Mouse (Mus musculus): Measurements from ENCODE around the gene Cryzl1. TPM values are rescaled to one million over a fixed set of nuclear protein-coding genes. Genes with fewer than 3 reads are reported as not detected.

Gene Cryzl1
- polyA plus RNA-seq, 1 experiment from 2014 or later: 70.7 TPM

GRCm38 (mm10) chr16:91762476-91762875 is 33.7 kb upstream of the Cryzl1 start:
- H3K4me3 ChIP-seq: no peak overlapping the region
- H3K9me3 ChIP-seq: no peaks in the 10 kb centered on the region
- no peak for ATAC-seq (ENCODE audit: insufficient number of reproducible peaks, insufficient read depth, low FRiP score, low TSS enrichment, low read depth)
- H3K4me1 ChIP-seq: peaks cover 45% of the 10 kb centered on the region
- H3K27me3 ChIP-seq: no peaks in the 10 kb centered on the region
- WGBS: 32% methylated on average over 7 of the region's 7 CpGs
- no peak overlapping the region for H3K4me2 ChIP-seq
- no peak overlapping the region for H3K27ac ChIP-seq
- H3K36me3 ChIP-seq: 0 out of 2 replicates have a peak, but pooled peaks cover 2% of the 10 kb centered on the region
- no peak overlapping the region for H3K9ac ChIP-seq

- H3K9ac ChIP-seq: no peak overlapping the region
- 71% methylated on average over 3 of the region's 3 CpGs for WGBS
- no peak overlapping the region for H3K4me3 ChIP-seq
- H3K27me3 ChIP-seq: no peaks in the 10 kb centered on the region
- ATAC-seq (ENCODE audit: insufficient number of reproducible peaks, insufficient read depth, low FRiP score, low TSS enrichment, low read depth): no peak
- H3K27ac ChIP-seq: no peak overlapping the region
- no peak overlapping the region for H3K4me2 ChIP-seq
- H3K4me1 ChIP-seq: peaks cover 45% of the 10 kb centered on the region
- H3K9me3 ChIP-seq: no peaks in the 10 kb centered on the region
- H3K36me3 ChIP-seq: 0 out of 2 replicates have a peak, but pooled peaks cover 2% of the 10 kb centered on the region
Observed at GRCm38 (mm10) chr16:91761761-91762160, 33.0 kb upstream of the Cryzl1 start.

- no peaks in the 10 kb centered on the region for H3K27me3 ChIP-seq
- no peaks in the 10 kb centered on the region for H3K9me3 ChIP-seq
- H3K9ac ChIP-seq: no peak overlapping the region
- H3K4me3 ChIP-seq: no peak overlapping the region
- ATAC-seq (ENCODE audit: insufficient number of reproducible peaks, insufficient read depth, low FRiP score, low TSS enrichment, low read depth): no peak
- 83% methylated on average over 9 of the region's 9 CpGs for WGBS
- no peak overlapping the region for H3K4me2 ChIP-seq
- H3K36me3 ChIP-seq: 0 out of 2 replicates have a peak, but pooled peaks cover 2% of the 10 kb centered on the region
- peaks cover 45% of the 10 kb centered on the region for H3K4me1 ChIP-seq
- H3K27ac ChIP-seq: no peak overlapping the region
Observed at GRCm38 (mm10) chr16:91761202-91761601, 32.4 kb upstream of the Cryzl1 start.

DNA sequence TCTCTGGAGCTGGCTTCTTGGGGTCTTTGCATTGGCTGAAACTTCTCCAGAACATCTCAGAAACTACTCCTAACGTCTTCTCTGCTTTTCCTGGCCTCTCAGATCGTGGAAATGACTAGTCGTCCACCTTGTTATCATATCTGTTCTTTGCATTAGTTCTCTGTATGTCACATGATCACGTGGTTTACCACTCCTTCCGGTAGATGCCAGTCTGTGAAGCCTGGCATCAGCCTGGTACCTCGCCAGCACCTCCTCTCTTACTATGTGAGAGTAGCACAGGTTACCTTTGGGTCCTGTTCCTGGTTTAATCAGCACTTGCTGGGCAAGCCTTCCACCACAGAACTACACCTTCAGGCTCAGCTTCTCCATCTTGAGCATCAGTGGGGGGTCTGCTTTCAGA is 26.2 kb upstream of the Cryzl1 start:
- no peak for ATAC-seq (ENCODE audit: insufficient number of reproducible peaks, insufficient read depth, low FRiP score, low TSS enrichment, low read depth)
- WGBS: 85% methylated on average over 6 of the region's 6 CpGs
- Histone ChIP-seq H3K36me3 (no peaks in the 10 kb centered on the region), H3K4me3 (no peak overlapping the region), H3K27me3 (no peaks in the 10 kb centered on the region), H3K9me3 (no peaks in the 10 kb centered on the region), H3K27ac (no peak overlapping the region), H3K4me2 (no peak overlapping the region), H3K4me1 (peaks cover 37% of the 10 kb centered on the region), H3K9ac (no peak overlapping the region)

DNA sequence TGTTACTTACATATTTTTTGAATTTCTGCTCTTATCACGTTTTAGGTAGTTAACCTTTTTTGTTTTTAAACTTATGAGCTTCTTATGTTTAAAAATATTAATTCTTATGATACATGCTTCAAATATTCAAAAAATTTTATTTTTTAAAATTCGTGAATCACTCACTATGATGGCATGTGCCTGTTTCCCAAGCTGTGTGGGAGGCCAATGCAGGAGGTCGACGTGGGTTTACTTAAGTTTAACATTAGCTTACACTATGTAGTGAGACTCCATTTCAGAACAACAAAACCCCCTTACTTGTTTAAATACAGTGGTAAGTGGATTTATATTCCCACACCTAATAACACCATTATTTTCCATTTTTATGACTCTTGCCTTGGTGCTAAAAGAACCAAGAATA is 24.8 kb upstream of the Cryzl1 start:
- no peak overlapping the region for H3K4me3 ChIP-seq
- no peaks in the 10 kb centered on the region for H3K9me3 ChIP-seq
- no peaks in the 10 kb centered on the region for H3K36me3 ChIP-seq
- no peak overlapping the region for H3K9ac ChIP-seq
- WGBS: 78% methylated on average over 4 of the region's 4 CpGs
- no peak overlapping the region for H3K4me2 ChIP-seq
- H3K27ac ChIP-seq: no peak overlapping the region
- no peaks in the 10 kb centered on the region for H3K27me3 ChIP-seq
- peaks cover 37% of the 10 kb centered on the region for H3K4me1 ChIP-seq
- no peak for ATAC-seq (ENCODE audit: insufficient number of reproducible peaks, insufficient read depth, low FRiP score, low TSS enrichment, low read depth)

DNA sequence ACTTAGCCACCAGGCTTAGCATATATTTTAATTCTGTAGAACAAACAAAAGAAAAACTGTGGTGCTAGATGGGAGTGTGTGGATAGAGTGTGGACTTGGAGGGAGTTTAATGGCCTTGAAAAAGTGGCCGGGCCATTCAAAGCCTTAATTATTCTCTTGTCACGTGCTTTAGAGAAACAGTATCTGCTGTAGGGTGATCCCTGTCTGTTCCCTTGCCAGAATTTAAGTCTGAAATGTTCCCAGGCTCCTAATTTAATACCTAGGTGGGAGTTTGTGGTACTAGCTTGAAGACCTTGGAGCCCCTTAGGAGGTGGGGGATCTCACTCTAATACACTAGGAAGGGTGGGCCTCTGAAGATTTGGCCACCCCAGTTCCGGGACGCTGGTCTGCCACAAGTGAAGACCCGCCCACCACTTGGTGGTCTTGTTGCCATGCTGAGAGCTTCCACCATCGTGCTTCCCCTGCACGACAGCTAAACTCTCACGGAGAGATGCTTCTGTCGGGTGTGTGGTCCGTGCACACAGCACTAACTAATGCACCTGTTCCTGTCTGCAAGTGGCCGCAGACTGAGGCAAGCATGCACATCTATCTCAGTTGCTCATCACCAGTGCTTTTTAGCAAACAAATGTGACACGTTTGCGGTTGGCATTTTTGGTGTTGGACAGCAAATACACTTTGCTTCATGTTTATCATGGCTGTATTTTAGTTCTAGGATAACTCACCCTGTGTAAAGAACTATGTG is 23.0 kb upstream of the Cryzl1 start:
- H3K27ac ChIP-seq: no peak overlapping the region
- H3K4me2 ChIP-seq: no peak overlapping the region
- no peaks in the 10 kb centered on the region for H3K36me3 ChIP-seq
- H3K9ac ChIP-seq: no peak overlapping the region
- H3K9me3 ChIP-seq: no peaks in the 10 kb centered on the region
- no peak overlapping the region for H3K4me3 ChIP-seq
- no peak for ATAC-seq (ENCODE audit: insufficient number of reproducible peaks, insufficient read depth, low FRiP score, low TSS enrichment, low read depth)
- WGBS: 76% methylated on average over 13 of the region's 13 CpGs
- H3K27me3 ChIP-seq: no peaks in the 10 kb centered on the region
- H3K4me1 ChIP-seq: peaks cover 30% of the 10 kb centered on the region

GRCm38 (mm10) chr16:91747567-91747966 is 18.8 kb upstream of the Cryzl1 start:
- ATAC-seq (ENCODE audit: insufficient number of reproducible peaks, insufficient read depth, low FRiP score, low TSS enrichment, low read depth): no peak
- Histone ChIP-seq H3K4me3 (no peak overlapping the region), H3K4me2 (no peak overlapping the region), H3K9ac (no peak overlapping the region), H3K9me3 (no peaks in the 10 kb centered on the region), H3K27me3 (no peaks in the 10 kb centered on the region), H3K36me3 (no peaks in the 10 kb centered on the region), H3K4me1 (peaks cover 40% of the 10 kb centered on the region), H3K27ac (no peak overlapping the region)
- WGBS: 79% methylated on average over 6 of the region's 6 CpGs

DNA sequence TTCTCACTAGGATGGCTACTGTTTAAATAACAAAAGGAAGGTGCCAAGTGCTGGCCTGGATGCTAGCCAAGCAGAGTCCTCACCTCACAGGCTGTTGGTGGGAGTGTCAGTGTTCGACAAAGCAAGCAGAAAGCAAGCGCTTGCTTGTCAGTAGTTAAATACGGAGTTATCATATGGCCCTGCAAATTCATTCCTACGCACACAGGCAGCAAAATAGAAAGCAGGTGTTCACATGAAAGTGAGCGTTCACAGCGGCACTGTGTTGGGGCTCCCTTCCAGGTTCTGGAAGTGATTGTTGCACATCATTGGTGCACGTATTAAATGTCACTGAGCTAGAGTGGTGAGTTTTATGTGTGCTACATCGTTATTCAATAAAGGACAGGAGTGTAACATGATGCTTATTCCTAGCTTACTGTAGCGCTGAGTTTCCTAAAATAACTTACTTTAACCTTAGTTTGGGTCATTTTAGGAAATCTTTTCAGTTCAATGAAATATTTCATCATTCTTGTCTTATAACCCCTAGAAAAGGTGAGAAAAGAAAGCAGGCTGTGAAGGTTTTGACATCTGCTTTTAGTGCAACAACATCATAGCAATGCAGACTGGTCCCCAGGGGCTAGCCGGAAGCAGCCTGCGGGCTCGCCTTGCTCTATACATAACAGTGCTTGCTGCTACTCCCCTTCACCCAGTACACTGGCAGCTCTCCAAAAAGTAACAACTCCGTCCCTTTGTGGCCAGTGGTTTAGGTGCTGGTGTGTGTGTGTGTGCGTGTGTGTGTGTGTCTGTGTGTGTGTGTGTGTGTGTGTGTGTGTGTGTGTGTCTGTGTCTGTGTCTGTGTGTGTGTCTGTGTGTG is 17.6 kb upstream of the Cryzl1 start:
- Histone ChIP-seq H3K4me2 (peak overlapping the region; percentile 35), H3K27ac (peak overlapping the region; percentile 69)
- 8% methylated on average over 14 of the region's 14 CpGs for WGBS

DNA sequence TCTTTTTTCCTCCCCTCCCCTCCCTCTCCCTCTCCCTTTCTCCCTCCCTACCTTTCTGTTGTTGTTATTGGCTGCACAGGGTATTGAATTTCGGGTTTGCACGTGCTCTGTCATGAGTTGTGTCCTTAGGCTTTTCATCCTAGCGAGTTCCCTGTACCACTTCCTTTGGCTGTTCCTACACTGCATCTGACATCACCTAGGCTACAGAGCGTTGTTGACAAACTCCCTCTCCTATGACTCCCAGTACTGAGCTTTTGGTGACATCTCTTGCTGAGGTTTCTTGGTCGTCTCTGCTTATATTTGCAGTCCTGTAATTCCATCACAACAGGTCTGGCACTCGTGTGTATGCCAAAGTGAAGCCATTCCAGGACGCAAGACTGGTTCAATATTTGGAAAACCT is 14.3 kb upstream of the Cryzl1 start:
- Histone ChIP-seq H3K36me3 (no peaks in the 10 kb centered on the region), H3K9ac (no peak overlapping the region), H3K4me3 (no peak overlapping the region), H3K27me3 (no peaks in the 10 kb centered on the region), H3K4me2 (no peak overlapping the region), H3K9me3 (no peaks in the 10 kb centered on the region), H3K4me1 (peaks cover 48% of the 10 kb centered on the region), H3K27ac (no peak overlapping the region)
- 59% methylated on average over 7 of the region's 7 CpGs for WGBS
- no peak for ATAC-seq (ENCODE audit: insufficient number of reproducible peaks, insufficient read depth, low FRiP score, low TSS enrichment, low read depth)

More for the DNA sequence above, 17.6 kb upstream of the Cryzl1 start:
- Histone ChIP-seq H3K36me3 (no peaks in the 10 kb centered on the region), H3K27me3 (no peaks in the 10 kb centered on the region), H3K4me3 (no peak overlapping the region), H3K4me1 (peaks cover 30% of the 10 kb centered on the region), H3K9ac (no peak overlapping the region), H3K9me3 (no peaks in the 10 kb centered on the region)
- peak; percentile 78; the same call in 1 of the 2 replicates for ATAC-seq (ENCODE audit: insufficient number of reproducible peaks, insufficient read depth, low FRiP score, low TSS enrichment, low read depth)

GRCm38 (mm10) chr16:91740918-91741255 is 12.1 kb upstream of the Cryzl1 start:
- H3K4me2 ChIP-seq: no peak overlapping the region
- H3K9ac ChIP-seq: no peak overlapping the region
- H3K27me3 ChIP-seq: no peaks in the 10 kb centered on the region
- no peak for ATAC-seq (ENCODE audit: insufficient number of reproducible peaks, insufficient read depth, low FRiP score, low TSS enrichment, low read depth)
- WGBS: 60% methylated on average over 7 of the region's 7 CpGs
- H3K9me3 ChIP-seq: no peaks in the 10 kb centered on the region
- H3K27ac ChIP-seq: no peak overlapping the region
- peaks cover 41% of the 10 kb centered on the region for H3K4me1 ChIP-seq
- H3K4me3 ChIP-seq: no peak overlapping the region
- H3K36me3 ChIP-seq: no peaks in the 10 kb centered on the region

DNA sequence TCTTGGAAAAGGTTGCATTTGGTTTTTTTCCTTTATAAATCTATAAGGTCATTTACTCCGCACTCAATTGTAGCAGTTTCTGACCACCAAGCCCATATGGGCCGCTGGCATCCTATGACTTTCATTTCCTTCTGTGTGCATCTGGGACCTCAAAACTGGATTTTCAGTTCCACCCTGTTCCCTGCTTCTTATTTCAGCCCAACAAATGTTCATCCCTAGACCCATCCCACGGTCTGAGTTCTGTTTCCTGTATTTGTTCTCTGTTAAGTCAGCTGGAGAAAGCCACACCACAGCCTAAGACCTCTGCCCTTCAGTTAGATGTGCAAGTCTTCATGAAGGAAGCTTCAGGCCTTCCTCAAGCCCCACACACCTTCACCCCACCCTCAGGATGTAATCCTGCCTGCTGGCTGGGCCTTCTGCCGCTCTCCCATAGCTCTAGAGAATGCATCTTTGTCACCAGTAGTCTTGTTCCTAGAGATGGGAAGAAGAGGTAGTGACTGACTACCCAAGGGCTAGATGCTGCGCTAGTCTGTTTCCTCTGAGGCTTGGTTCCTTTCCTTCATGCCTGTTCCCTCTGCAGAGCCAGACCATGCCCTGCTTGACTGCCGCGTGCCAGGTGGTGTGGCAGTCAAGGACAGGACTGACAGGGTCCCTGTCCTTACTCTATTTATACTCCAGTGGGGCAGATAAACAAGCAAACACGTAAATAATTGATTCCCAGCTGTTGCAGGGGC is 11.6 kb upstream of the Cryzl1 start:
- no peak overlapping the region for H3K9ac ChIP-seq
- no peaks in the 10 kb centered on the region for H3K27me3 ChIP-seq
- H3K4me2 ChIP-seq: no peak overlapping the region
- no peaks in the 10 kb centered on the region for H3K9me3 ChIP-seq
- no peaks in the 10 kb centered on the region for H3K36me3 ChIP-seq
- 61% methylated on average over 8 of the region's 8 CpGs for WGBS
- H3K4me3 ChIP-seq: no peak overlapping the region
- H3K27ac ChIP-seq: no peak overlapping the region
- peaks cover 35% of the 10 kb centered on the region for H3K4me1 ChIP-seq
- no peak for ATAC-seq (ENCODE audit: insufficient number of reproducible peaks, insufficient read depth, low FRiP score, low TSS enrichment, low read depth)
